Mouse (Mus musculus): ENCODE measurements at regions not wholly inside any gene's neighbourhood (a gene's known extent, or its start where the extent isn't known, plus 50 kb on each side); places are given as distances from the start of the nearest gene placed in this dataset.

- H3K4me3 ChIP-seq (ENCODE audit: insufficient read depth, low read depth, low read length), result no peak overlapping the region
- WGBS, result 84% methylated on average over 10 of the region's 10 CpGs
- no peaks in the 10 kb centered on the region for H3K36me3 ChIP-seq (ENCODE audit: control insufficient read depth, insufficient read depth, low read length)
- TF ChIP-seq POLR2A (IDR thresholded peaks at IDR 0.05; ENCODE audit: low read depth, low read length), result no peak
- TF ChIP-seq CTCF (conservative IDR thresholded peaks at IDR 0.05; ENCODE audit: insufficient read depth, insufficient read length, low read depth, low read length), result no peak
- DNase-seq, result no peak
- no peaks in the 10 kb centered on the region for H3K4me1 ChIP-seq (ENCODE audit: control insufficient read depth, insufficient read depth, low read length)
- H3K27ac ChIP-seq (ENCODE audit: insufficient read depth, low read depth, low read length), result no peak overlapping the region
- no peaks in the 10 kb centered on the region for H3K27me3 ChIP-seq (replicated peaks; ENCODE audit: control insufficient read depth, insufficient read depth, low read length)
Observed at GRCm38 (mm10) chr7:136083005-136083404, 366.8 kb upstream of the Mki67 start.

- H3K4me1 ChIP-seq (ENCODE audit: control insufficient read depth, insufficient read depth, low read length), result no peaks in the 10 kb centered on the region
- 61% methylated on average over 14 of the region's 14 CpGs for WGBS
Observed at GRCm38 (mm10) chr7:136083571-136084342, 367.6 kb upstream of the Mki67 start.

GRCm38 (mm10) chr7:136088785-136089184 is 372.6 kb upstream of the Mki67 start:
- 81% methylated on average over 6 of the region's 6 CpGs for WGBS
- Histone ChIP-seq H3K4me3 (ENCODE audit: insufficient read depth, low read depth, low read length) (no peak overlapping the region), H3K4me1 (ENCODE audit: control insufficient read depth, insufficient read depth, low read length) (no peaks in the 10 kb centered on the region), H3K27me3 (replicated peaks; ENCODE audit: control insufficient read depth, insufficient read depth, low read length) (no peaks in the 10 kb centered on the region), H3K36me3 (ENCODE audit: control insufficient read depth, insufficient read depth, low read length) (no peaks in the 10 kb centered on the region), H3K27ac (ENCODE audit: insufficient read depth, low read depth, low read length) (no peak overlapping the region)
- DNase-seq, result no peak
- no peak for TF ChIP-seq POLR2A (IDR thresholded peaks at IDR 0.05; ENCODE audit: low read depth, low read length)
- TF ChIP-seq CTCF (conservative IDR thresholded peaks at IDR 0.05; ENCODE audit: insufficient read depth, insufficient read length, low read depth, low read length), result no peak

More at GRCm38 (mm10) chr7:136083571-136084342, 367.6 kb upstream of the Mki67 start:
- TF ChIP-seq CTCF (conservative IDR thresholded peaks at IDR 0.05; ENCODE audit: insufficient read depth, insufficient read length, low read depth, low read length) (no peak), POLR2A (IDR thresholded peaks at IDR 0.05; ENCODE audit: low read depth, low read length) (no peak)
- DNase-seq, result no peak
- H3K27ac ChIP-seq (ENCODE audit: insufficient read depth, low read depth, low read length), result no peak overlapping the region
- no peak overlapping the region for H3K4me3 ChIP-seq (ENCODE audit: insufficient read depth, low read depth, low read length)
- H3K27me3 ChIP-seq (replicated peaks; ENCODE audit: control insufficient read depth, insufficient read depth, low read length), result no peaks in the 10 kb centered on the region
- H3K36me3 ChIP-seq (ENCODE audit: control insufficient read depth, insufficient read depth, low read length), result no peaks in the 10 kb centered on the region

- DNase-seq, result no peak
- Histone ChIP-seq H3K36me3 (ENCODE audit: control insufficient read depth, insufficient read depth, low read length) (no peaks in the 10 kb centered on the region), H3K27me3 (replicated peaks; ENCODE audit: control insufficient read depth, insufficient read depth, low read length) (no peaks in the 10 kb centered on the region), H3K4me1 (ENCODE audit: control insufficient read depth, insufficient read depth, low read length) (no peaks in the 10 kb centered on the region), H3K27ac (ENCODE audit: insufficient read depth, low read depth, low read length) (no peak overlapping the region), H3K4me3 (ENCODE audit: insufficient read depth, low read depth, low read length) (no peak overlapping the region)
- 67% methylated on average over 14 of the region's 14 CpGs for WGBS
- TF ChIP-seq CTCF (conservative IDR thresholded peaks at IDR 0.05; ENCODE audit: insufficient read depth, insufficient read length, low read depth, low read length), result no peak
- TF ChIP-seq POLR2A (IDR thresholded peaks at IDR 0.05; ENCODE audit: low read depth, low read length), result no peak
Observed at GRCm38 (mm10) chr7:136094681-136095360, 378.7 kb upstream of the Mki67 start.

GRCm38 (mm10) chr7:136104021-136104420 is 387.9 kb upstream of the Mki67 start:
- no peaks in the 10 kb centered on the region for H3K36me3 ChIP-seq (ENCODE audit: control insufficient read depth, insufficient read depth, low read length)
- 94% methylated on average over 4 of the region's 4 CpGs for WGBS
- H3K4me3 ChIP-seq (ENCODE audit: insufficient read depth, low read depth, low read length), result no peak overlapping the region
- H3K27me3 ChIP-seq (replicated peaks; ENCODE audit: control insufficient read depth, insufficient read depth, low read length), result no peaks in the 10 kb centered on the region
- H3K4me1 ChIP-seq (ENCODE audit: control insufficient read depth, insufficient read depth, low read length), result no peaks in the 10 kb centered on the region
- H3K27ac ChIP-seq (ENCODE audit: insufficient read depth, low read depth, low read length), result no peak overlapping the region
- DNase-seq, result no peak
- TF ChIP-seq CTCF (conservative IDR thresholded peaks at IDR 0.05; ENCODE audit: insufficient read depth, insufficient read length, low read depth, low read length) (no peak), POLR2A (IDR thresholded peaks at IDR 0.05; ENCODE audit: low read depth, low read length) (no peak)

- TF ChIP-seq CTCF (conservative IDR thresholded peaks at IDR 0.05; ENCODE audit: insufficient read depth, insufficient read length, low read depth, low read length) (no peak), POLR2A (IDR thresholded peaks at IDR 0.05; ENCODE audit: low read depth, low read length) (no peak)
- 71% methylated on average over 6 of the region's 6 CpGs for WGBS
- H3K36me3 ChIP-seq (ENCODE audit: control insufficient read depth, insufficient read depth, low read length), result no peaks in the 10 kb centered on the region
- no peak overlapping the region for H3K27ac ChIP-seq (ENCODE audit: insufficient read depth, low read depth, low read length)
- no peak overlapping the region for H3K4me3 ChIP-seq (ENCODE audit: insufficient read depth, low read depth, low read length)
- no peaks in the 10 kb centered on the region for H3K4me1 ChIP-seq (ENCODE audit: control insufficient read depth, insufficient read depth, low read length)
- H3K27me3 ChIP-seq (replicated peaks; ENCODE audit: control insufficient read depth, insufficient read depth, low read length), result no peaks in the 10 kb centered on the region
- DNase-seq, result no peak
Observed at GRCm38 (mm10) chr7:136112163-136112562, 396.0 kb upstream of the Mki67 start.

GRCm38 (mm10) chr7:136120930-136121329 is 404.8 kb upstream of the Mki67 start:
- TF ChIP-seq POLR2A (IDR thresholded peaks at IDR 0.05; ENCODE audit: low read depth, low read length) (no peak), CTCF (conservative IDR thresholded peaks at IDR 0.05; ENCODE audit: insufficient read depth, insufficient read length, low read depth, low read length) (no peak)
- H3K4me1 ChIP-seq (ENCODE audit: control insufficient read depth, insufficient read depth, low read length), result no peaks in the 10 kb centered on the region
- no peaks in the 10 kb centered on the region for H3K36me3 ChIP-seq (ENCODE audit: control insufficient read depth, insufficient read depth, low read length)
- no peak for DNase-seq
- H3K27ac ChIP-seq (ENCODE audit: insufficient read depth, low read depth, low read length), result no peak overlapping the region
- no peaks in the 10 kb centered on the region for H3K27me3 ChIP-seq (replicated peaks; ENCODE audit: control insufficient read depth, insufficient read depth, low read length)
- 34% methylated on average over 7 of the region's 7 CpGs for WGBS
- H3K4me3 ChIP-seq (ENCODE audit: insufficient read depth, low read depth, low read length), result no peak overlapping the region
